Mouse (Mus musculus): ENCODE measurements around the gene Ahdc1. TPM values are rescaled to one million over a fixed set of nuclear protein-coding genes. Genes with fewer than 3 reads are reported as not detected.

Gene Ahdc1
- total and polyA plus RNA-seq, 2 experiments from 2014 or later: 5.2 to 40.5 TPM

GRCm38 (mm10) chr4:133027721-133028120 is 16.7 kb downstream of the Ahdc1 start:
- Histone ChIP-seq H3K9ac (replicated peaks; ENCODE audit: low read depth, low read length) (no peak overlapping the region), H3K9me3 (replicated peaks; ENCODE audit: control insufficient read depth, low read length) (no peaks in the 10 kb centered on the region), H3K27ac (ENCODE audit: low read depth) (no peak overlapping the region), H3K36me3 (replicated peaks; ENCODE audit: control insufficient read depth, insufficient read depth, low read length) (no peaks in the 10 kb centered on the region; the same call in 1 of the 2 replicates), H3K4me2 (ENCODE audit: low read depth, low read length) (no peak overlapping the region), H3K4me3 (ENCODE audit: low read depth, low read length) (no peak overlapping the region), H3K27me3 (ENCODE audit: control insufficient read depth, insufficient read depth, low read length) (no peaks in the 10 kb centered on the region), H3K4me1 (ENCODE audit: control insufficient read depth, insufficient read depth) (peaks cover 58% of the 10 kb centered on the region)
- ATAC-seq (ENCODE audit: insufficient read depth, low read depth) (no peak), DNase-seq (ENCODE audit: low spot score) (no peak)
- TF ChIP-seq CTCF (IDR thresholded peaks at IDR 0.05; ENCODE audit: low read depth) (no peak), EP300 (IDR thresholded peaks at IDR 0.05; ENCODE audit: low read depth) (no peak)
- WGBS: 49% methylated on average over 10 of the region's 10 CpGs

DNA sequence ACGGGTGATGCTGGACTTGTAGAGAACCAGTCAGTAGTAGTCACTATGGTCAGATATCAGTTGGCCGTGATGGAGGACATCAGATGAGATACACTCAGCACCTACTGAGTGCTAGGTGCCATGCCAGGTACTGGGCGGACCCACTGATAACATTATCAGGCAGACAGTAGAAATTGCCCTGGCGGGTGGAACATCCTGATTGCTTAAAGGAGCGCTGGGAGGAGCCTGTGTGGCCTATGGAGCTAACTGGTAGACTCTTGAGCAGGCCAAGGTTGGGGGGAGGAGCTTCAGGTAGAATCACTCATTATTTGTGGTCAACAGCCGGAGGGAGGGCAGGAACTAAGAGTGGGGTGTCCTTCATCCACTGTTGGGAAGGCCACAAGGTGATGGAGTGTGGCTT is 17.1 kb downstream of the Ahdc1 start:
- no peak for ATAC-seq (ENCODE audit: insufficient read depth, low read depth)
- H3K27me3 ChIP-seq (ENCODE audit: control insufficient read depth, insufficient read depth, low read length): no peaks in the 10 kb centered on the region
- no peak overlapping the region for H3K9ac ChIP-seq (replicated peaks; ENCODE audit: low read depth, low read length)
- no peaks in the 10 kb centered on the region; the same call in 1 of the 2 replicates for H3K36me3 ChIP-seq (replicated peaks; ENCODE audit: control insufficient read depth, insufficient read depth, low read length)
- WGBS: 68% methylated on average over 6 of the region's 6 CpGs
- TF ChIP-seq CTCF (IDR thresholded peaks at IDR 0.05; ENCODE audit: low read depth): no peak
- no peak for TF ChIP-seq EP300 (IDR thresholded peaks at IDR 0.05; ENCODE audit: low read depth)
- DNase-seq (ENCODE audit: low spot score): no peak
- H3K4me1 ChIP-seq (ENCODE audit: control insufficient read depth, insufficient read depth): peaks cover 53% of the 10 kb centered on the region
- H3K9me3 ChIP-seq (replicated peaks; ENCODE audit: control insufficient read depth, low read length): no peaks in the 10 kb centered on the region
- no peak overlapping the region for H3K4me2 ChIP-seq (ENCODE audit: low read depth, low read length)
- H3K4me3 ChIP-seq (ENCODE audit: low read depth, low read length): no peak overlapping the region
- H3K27ac ChIP-seq (ENCODE audit: low read depth): no peak overlapping the region

- Histone ChIP-seq H3K27ac (ENCODE audit: low read depth) (no peak overlapping the region), H3K4me2 (ENCODE audit: low read depth, low read length) (no peak overlapping the region), H3K4me1 (ENCODE audit: control insufficient read depth, insufficient read depth) (peaks cover 47% of the 10 kb centered on the region)
These were observed 17.8 kb downstream of the Ahdc1 start for GRCm38 (mm10) chr4:133028875-133029274.

DNA sequence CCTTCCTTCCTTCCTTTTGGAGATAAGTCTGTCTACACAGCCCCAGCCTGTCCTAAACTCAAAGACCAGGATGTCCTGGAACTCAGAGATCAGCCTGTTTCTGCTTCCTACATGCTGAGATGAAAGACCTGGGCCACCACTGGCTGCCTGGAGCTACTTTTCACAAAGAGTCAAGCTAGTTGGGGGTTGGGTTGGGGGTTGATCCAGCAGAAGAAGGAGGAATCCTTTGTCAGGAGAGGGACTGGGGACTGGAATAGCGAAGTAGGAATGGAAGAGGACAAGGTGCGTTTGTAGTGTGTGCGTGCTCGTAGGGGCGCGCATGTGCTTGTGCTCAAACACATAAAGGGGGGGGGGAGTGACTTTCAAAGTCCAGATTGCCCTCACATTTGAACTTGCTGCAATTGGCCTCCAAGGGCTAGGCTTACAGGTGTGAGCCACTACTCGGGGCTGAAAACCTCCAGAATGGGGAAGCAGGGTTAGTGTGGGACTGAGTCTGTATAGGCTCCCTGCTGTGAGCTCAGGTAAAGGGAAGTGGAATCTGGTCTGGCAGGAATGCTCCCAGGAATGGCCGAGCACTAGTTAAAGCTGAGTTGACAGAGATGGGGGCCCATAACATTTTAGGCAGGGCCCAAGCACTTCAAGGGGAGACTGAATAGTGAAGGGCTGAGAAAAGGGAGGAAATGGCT is 21.5 kb downstream of the Ahdc1 start:
- Histone ChIP-seq H3K27me3 (ENCODE audit: control insufficient read depth, insufficient read depth, low read length) (no peaks in the 10 kb centered on the region), H3K4me2 (ENCODE audit: low read depth, low read length) (no peak overlapping the region), H3K27ac (ENCODE audit: low read depth) (no peak overlapping the region), H3K9ac (replicated peaks; ENCODE audit: low read depth, low read length) (no peak overlapping the region), H3K36me3 (replicated peaks; ENCODE audit: control insufficient read depth, insufficient read depth, low read length) (no peaks in the 10 kb centered on the region; the same call in 1 of the 2 replicates), H3K4me1 (ENCODE audit: control insufficient read depth, insufficient read depth) (peaks cover 46% of the 10 kb centered on the region), H3K9me3 (replicated peaks; ENCODE audit: control insufficient read depth, low read length) (no peaks in the 10 kb centered on the region), H3K4me3 (ENCODE audit: low read depth, low read length) (no peak overlapping the region)
- ATAC-seq (ENCODE audit: insufficient read depth, low read depth) (no peak), DNase-seq (ENCODE audit: low spot score) (no peak)
- TF ChIP-seq CTCF (IDR thresholded peaks at IDR 0.05; ENCODE audit: low read depth) (no peak), EP300 (IDR thresholded peaks at IDR 0.05; ENCODE audit: low read depth) (no peak)
- WGBS: 94% methylated on average over 8 of the region's 8 CpGs

More at GRCm38 (mm10) chr4:133028875-133029274, 17.8 kb downstream of the Ahdc1 start:
- Histone ChIP-seq H3K9me3 (replicated peaks; ENCODE audit: control insufficient read depth, low read length) (no peaks in the 10 kb centered on the region), H3K36me3 (replicated peaks; ENCODE audit: control insufficient read depth, insufficient read depth, low read length) (no peaks in the 10 kb centered on the region; the same call in 1 of the 2 replicates), H3K4me3 (ENCODE audit: low read depth, low read length) (no peak overlapping the region), H3K9ac (replicated peaks; ENCODE audit: low read depth, low read length) (no peak overlapping the region), H3K27me3 (ENCODE audit: control insufficient read depth, insufficient read depth, low read length) (no peaks in the 10 kb centered on the region)
- ATAC-seq (ENCODE audit: insufficient read depth, low read depth): no peak
- TF ChIP-seq CTCF (IDR thresholded peaks at IDR 0.05; ENCODE audit: low read depth) (no peak), EP300 (IDR thresholded peaks at IDR 0.05; ENCODE audit: low read depth) (no peak)
- no peak for DNase-seq (ENCODE audit: low spot score)
- 81% methylated on average over 6 of the region's 6 CpGs for WGBS

DNA sequence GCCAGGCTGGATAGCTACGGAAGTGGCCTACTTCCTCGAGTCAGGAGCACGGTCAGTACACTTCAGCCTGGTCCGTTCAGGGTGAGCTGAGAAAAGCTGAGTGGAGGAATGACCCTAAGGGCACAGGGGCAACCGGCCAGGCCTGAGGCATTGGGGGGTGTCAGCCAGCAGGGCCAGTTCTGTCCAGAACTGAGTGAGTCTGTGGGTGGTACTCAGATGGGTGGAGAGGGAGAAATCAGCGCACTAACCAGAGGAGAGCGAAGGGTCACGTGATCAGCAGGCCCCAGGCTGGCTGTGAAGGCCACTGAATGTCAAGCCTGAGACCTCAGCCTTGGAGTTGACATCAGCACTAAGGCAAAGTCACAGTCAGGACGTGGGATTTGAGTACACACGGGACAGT is 23.4 kb downstream of the Ahdc1 start:
- no peak overlapping the region for H3K9ac ChIP-seq (replicated peaks; ENCODE audit: low read depth, low read length)
- TF ChIP-seq EP300 (IDR thresholded peaks at IDR 0.05; ENCODE audit: low read depth): no peak
- TF ChIP-seq CTCF (IDR thresholded peaks at IDR 0.05; ENCODE audit: low read depth): no peak
- ATAC-seq (ENCODE audit: insufficient read depth, low read depth): no peak

More for the DNA sequence above, 23.4 kb downstream of the Ahdc1 start:
- no peaks in the 10 kb centered on the region for H3K27me3 ChIP-seq (ENCODE audit: control insufficient read depth, insufficient read depth, low read length)
- no peak overlapping the region for H3K4me3 ChIP-seq (ENCODE audit: low read depth, low read length)
- no peaks in the 10 kb centered on the region for H3K9me3 ChIP-seq (replicated peaks; ENCODE audit: control insufficient read depth, low read length)
- peak overlapping the region; percentile 80 for H3K27ac ChIP-seq (ENCODE audit: low read depth)
- no peak overlapping the region for H3K4me2 ChIP-seq (ENCODE audit: low read depth, low read length)
- no peak for DNase-seq (ENCODE audit: low spot score)
- 48% methylated on average over 10 of the region's 10 CpGs for whole genome bisulfite sequencing
- no peaks in the 10 kb centered on the region; the same call in 1 of the 2 replicates for H3K36me3 ChIP-seq (replicated peaks; ENCODE audit: control insufficient read depth, insufficient read depth, low read length)
- peaks cover 46% of the 10 kb centered on the region for H3K4me1 ChIP-seq (ENCODE audit: control insufficient read depth, insufficient read depth)

Measured in heart, postnatal 0 days (tissue).